Mouse (Mus musculus) G1E-ER4 (cell line): ENCODE measurements around the gene Guca1a. TPM values are rescaled to one million over a fixed set of nuclear protein-coding genes. Genes with fewer than 3 reads are reported as not detected.

ENCODE experiments used
- GATA1 ChIP-seq: IDR thresholded peaks from one replicate; pipeline ENCODE4 v1.8.0; 2012; ENCODE audit warnings: low read length, inconsistent platforms
- polyA plus RNA-seq: library from polyadenylated mRNA; stranded (reverse); fragments of >175 nt; gene quantifications from 2 replicates; pipeline ENCODE4 v1.2.3, GENCODE M21; 2012

Gene Guca1a
- polyA plus RNA-seq, 1 experiment: not detected

DNA sequence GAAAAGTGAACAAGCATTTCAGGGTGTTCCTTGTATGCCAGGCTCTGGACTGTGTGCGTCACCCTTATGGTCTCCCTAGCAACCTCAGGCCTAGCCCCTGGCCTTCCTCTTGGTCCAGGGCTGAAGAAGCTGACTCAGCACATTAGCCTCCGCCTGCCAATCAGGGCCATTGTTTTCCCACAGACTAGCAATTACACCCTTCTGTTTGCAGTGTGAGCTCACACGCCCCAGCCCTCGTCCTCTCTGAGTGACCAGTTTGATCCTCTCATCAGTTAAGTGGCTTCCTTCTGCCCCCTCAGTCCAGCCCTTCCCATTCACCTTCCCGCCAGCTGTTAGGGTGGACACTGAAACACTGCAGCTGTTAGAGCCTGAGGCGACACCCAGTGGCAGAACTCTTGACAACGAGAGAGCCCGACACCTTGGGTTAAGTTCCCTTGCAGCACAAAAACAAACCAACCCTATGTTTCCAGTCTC lies 28.5 kb upstream of the Guca1a start:
- TF ChIP-seq GATA1: no peak

DNA sequence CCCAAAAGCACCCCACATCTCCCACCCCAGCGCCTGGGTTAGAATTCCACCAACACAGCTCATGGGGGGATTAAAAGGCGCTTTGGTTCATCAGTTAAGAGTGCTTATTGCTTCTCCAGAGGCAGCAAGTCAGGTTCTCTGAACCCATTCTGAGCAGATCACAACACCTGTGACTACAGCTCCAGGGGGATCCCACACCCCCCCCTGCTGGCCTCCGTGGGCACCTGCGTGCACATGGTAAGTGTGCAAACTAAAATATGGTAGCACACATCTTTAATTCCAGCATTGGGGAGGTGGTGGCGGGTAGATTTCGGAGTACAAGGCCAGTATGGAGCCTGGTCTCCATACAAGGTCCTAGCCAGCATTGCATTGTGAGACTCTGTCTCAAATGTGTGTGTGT lies 26.9 kb upstream of the Guca1a start:
- no peak for TF ChIP-seq GATA1

- no peak for TF ChIP-seq GATA1
Observed at GRCm38 (mm10) chr17:47424186-47424585, 23.8 kb upstream of the Guca1a start.

DNA sequence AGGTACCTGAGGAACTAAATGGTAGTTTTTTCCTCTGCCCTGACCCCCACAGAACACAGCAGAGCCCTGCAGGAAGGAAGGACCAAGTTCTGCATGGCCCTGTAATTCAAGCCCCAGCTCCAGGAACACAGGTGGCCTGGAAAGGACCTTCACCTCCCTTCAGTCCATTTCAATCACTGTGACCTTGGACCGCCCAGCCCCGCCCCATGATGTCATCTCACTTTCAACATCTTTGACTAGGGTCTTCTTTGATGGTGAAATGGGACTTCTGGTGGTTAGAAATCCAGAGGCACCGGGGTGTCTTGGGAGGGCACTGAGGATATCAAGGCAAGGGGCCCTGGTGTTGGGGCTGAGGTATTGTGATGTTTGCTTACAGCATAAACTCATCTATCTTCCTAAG lies 21.2 kb upstream of the Guca1a start:
- TF ChIP-seq GATA1: no peak

DNA sequence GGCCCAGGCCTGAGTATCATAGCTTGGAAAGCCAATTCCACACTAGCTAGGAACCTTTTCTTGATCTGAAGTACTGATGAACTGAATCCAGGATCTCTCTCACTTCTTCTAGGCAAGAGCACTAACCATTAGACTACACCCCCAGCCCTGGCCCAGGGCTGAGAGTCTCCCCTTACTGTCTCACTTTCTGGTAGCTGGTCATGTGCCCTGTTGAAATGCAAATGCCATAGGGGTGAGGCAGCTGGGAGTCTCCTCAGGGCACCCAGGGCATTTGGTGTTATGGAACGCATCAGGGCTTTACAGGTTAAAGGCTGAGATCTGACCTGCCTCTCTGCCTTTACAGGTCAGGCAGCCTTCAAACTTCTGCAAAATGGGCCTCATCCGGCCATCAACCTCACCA lies 19.8 kb upstream of the Guca1a start:
- TF ChIP-seq GATA1: no peak

DNA sequence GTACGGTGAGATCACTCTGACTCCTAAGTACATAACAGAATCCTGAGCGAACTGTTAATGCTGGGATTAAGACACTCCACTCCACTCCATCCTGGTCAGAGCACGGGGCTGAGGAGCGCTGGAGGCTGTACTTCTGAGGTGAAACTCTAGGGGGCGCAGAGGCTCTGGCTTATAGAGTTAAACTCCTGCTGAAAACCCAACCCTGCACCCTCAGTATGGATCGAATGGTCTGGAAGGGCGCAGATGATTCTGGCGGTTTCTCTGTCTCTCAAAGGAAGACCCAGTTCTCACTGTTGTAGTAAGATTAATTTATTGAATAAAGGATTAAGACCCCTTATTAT lies 8.1 kb upstream of the Guca1a start:
- TF ChIP-seq GATA1: no peak

DNA sequence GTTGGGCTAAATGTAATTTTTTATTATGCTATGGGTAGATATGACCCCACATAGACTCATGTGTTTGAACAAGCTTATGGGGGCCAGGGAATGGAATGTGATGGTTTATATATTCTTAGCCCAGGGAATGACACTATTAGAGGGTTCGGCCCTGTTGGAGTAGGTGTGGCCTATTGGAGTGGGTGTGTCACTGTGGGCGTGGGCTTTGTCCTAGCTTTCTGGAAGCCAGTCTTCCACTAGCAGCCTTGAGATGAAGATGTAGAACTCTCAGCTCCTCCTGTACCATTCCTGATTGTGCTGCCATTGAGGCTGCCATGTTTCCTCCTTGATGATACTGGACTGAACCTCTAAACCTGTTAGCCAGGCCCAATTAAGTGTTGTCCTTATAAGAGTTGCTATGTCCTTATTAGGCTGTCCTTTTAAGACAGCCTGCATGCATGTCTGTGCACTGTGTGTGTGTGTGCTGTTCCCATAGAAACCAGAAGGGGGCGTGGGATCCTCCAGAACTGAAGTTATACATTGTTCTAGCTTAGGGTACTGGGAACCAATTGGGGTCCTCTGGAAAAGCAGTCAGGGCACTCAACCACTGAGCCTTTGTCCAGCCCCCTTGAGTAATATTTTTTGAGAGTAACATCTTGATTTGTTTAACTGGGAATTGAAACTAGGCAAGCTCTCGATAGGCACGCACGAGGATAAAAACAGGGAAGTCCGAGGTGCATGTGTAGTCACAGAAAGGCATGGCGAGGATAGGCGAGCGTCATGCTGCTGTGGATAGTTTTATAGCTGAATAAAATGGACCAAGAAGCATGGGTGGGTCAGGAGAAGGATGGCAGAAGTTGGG lies 7.6 kb upstream of the Guca1a start:
- no peak for TF ChIP-seq GATA1

- TF ChIP-seq GATA1: no peak
Observed at GRCm38 (mm10) chr17:47399091-47399490, 1.3 kb downstream of the Guca1a start.

- TF ChIP-seq GATA1: no peak
Observed at GRCm38 (mm10) chr17:47395376-47395913, 4.9 kb downstream of the Guca1a start.

DNA sequence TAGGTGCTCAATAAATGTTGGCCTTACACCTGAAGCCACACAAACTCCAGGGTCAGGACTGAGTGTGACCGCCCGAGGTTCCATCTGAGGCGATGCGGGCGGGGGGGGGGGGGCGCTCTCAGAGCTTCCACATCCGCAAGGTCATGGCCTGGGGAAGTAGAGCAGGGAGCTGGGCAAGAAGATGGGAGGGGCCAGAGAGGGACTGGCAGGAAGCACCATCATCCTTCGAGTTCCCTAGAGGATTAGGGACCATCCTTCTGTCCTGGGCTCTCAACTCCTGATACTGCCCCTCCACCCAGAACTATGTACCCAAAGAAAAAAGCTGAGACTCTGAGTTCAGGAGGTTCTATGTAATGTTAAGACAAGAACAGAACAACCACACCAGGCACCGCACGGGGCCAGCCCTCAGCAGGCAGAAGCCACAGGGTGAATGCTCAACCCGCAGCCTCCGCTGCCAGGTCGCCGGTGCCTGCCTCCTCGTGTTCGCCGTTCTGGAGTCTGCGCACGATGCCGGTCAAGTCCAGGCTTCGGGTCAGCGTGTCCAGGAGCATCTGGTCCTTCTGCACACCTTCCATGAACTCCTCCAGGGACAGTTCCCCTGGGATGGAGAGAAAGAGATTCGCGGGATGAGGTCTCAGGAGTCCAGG lies 6.0 kb downstream of the Guca1a start:
- TF ChIP-seq GATA1: no peak

- no peak for TF ChIP-seq GATA1
Observed at GRCm38 (mm10) chr17:47386649-47387048, 13.7 kb downstream of the Guca1a start.

DNA sequence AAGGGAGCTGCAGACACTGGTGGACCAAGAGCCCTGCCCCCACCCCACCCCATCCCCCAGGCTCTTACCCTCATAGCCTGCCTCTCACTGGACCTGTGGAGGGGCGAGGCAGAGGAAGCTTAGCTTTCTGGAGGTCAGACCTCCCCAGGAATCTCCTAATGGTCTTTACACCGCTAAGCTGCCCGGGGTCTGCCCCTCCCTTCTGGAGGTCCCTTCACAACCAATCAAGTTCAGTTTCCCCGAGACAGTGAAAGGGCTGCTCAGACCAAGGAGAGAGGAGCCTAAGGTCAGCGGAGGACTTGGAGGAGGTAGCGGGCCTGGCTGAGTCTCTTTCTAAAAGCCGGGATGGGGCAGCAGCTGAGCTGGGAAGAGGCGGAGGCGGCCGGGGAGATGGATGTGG lies 15.2 kb downstream of the Guca1a start, which contains the start of gene Guca1b:
Guca1b (plus strand) TSS at position 249 of the 400 bp plus-strand sequence.
- no peak for TF ChIP-seq GATA1

DNA sequence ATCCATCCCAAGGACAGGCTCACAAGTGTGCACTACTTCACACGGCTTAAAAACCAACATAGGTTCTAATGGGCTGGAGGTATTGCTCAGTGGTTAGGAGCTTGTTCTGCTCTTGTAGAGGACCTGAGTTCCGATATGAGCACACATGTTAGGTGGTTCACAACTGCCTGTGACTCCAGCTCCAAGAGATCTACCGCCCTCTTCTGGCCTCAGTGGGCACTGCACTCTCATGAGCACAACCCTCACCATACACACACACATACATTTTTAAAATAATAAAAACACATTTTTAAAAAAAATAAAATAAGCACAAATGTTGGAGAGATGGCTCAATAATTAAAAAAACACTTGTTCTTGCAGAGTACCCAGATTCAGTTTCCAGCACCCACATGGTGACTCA lies 16.3 kb downstream of the Guca1a start:
- no peak for TF ChIP-seq GATA1

GRCm38 (mm10) chr17:47383266-47383665 lies 17.1 kb downstream of the Guca1a start:
- TF ChIP-seq GATA1: no peak

- no peak for TF ChIP-seq GATA1
Observed at GRCm38 (mm10) chr17:47381917-47382316, 18.5 kb downstream of the Guca1a start.

DNA sequence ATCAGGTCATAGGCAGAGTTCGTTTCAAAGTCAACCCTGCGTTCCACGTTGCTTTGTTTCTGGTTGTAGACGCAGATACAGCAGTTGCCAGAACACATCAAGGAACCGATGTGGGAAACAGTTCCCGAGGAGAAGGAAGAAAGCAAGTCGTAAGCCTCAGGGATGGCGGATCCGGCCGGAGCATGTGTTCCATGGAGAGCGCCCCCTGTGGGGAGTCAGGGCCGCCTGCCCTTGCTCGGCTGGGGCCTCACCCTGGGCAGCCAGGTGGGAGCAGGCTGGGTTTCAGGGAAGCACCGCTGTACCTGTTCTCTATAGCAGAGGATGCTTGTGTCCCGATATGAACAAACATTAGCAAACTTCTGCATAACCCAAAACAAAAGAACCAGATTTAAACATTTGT lies 22.3 kb downstream of the Guca1a start:
- TF ChIP-seq GATA1: no peak
